Mouse (Mus musculus) hindbrain, embryonic 10.5 days (tissue): ENCODE results near the gene Ppp4r1. TPM values are rescaled to one million over a fixed set of nuclear protein-coding genes. Genes with fewer than 3 reads are reported as not detected.

ENCODE experiments used
- DNase-seq: peaks from one replicate; pipeline ENCODE4 v3.0.0-alpha.2; 2017; ENCODE audit warnings: low spot score
- H3K27ac ChIP-seq: fragments of 300-500 bp; sonication (generic); 2 replicates; pipeline ENCODE4 v1.5.1; 2016; ENCODE audit warnings: mild to moderate bottlenecking, moderate library complexity
- H3K27me3 ChIP-seq: fragments of 300-500 bp; sonication (generic); 2 replicates; pipeline ENCODE4 v1.6.1; 2016; ENCODE audit warnings: mild to moderate bottlenecking; ENCODE audit not compliant: poor library complexity, insufficient read depth, severe bottlenecking
- H3K36me3 ChIP-seq: fragments of 300-500 bp; sonication (generic); 2 replicates; pipeline ENCODE4 v1.6.1; 2016; ENCODE audit warnings: mild to moderate bottlenecking, moderate library complexity
- H3K4me1 ChIP-seq: fragments of 300-500 bp; sonication (generic); replicated peaks from 2 replicates; pipeline ENCODE4 v1.6.1; 2016; ENCODE audit warnings: mild to moderate bottlenecking
- H3K4me3 ChIP-seq: fragments of 300-500 bp; sonication (generic); 2 replicates; pipeline ENCODE4 v1.5.1; 2016; ENCODE audit warnings: mild to moderate bottlenecking, moderate library complexity
- H3K9me3 ChIP-seq: fragments of 300-500 bp; sonication (generic); 2 replicates; pipeline ENCODE4 v1.6.1; 2016; ENCODE audit warnings: mild to moderate bottlenecking, moderate library complexity
- WGBS: fragments of 180-500 bp; shearing (Covaris S2); methylation state at CpG from one replicate; pipeline ENCODE4 v1.1.7; 2016; 5-methylcytosine and 5-hydroxymethylcytosine counted together
- polyA plus RNA-seq: library from polyadenylated mRNA; unstranded; fragments of >200 nt; fragmentation: Nextera tagmentation; extraction: Ambion mirVana; gene quantifications from 2 replicates; pipeline ENCODE4 v1.2.1, GENCODE M21; 2016

Ppp4r1 gene
- polyA plus RNA-seq, 1 experiment from 2014 or later = 51.0 TPM

- H3K27ac ChIP-seq = no peak overlapping the region
- no peak overlapping the region for H3K4me3 ChIP-seq
- no peaks in the 10 kb centered on the region for H3K27me3 ChIP-seq
- WGBS = 90% methylated on average over 6 of the region's 6 CpGs
- peaks cover 91% of the 10 kb centered on the region for H3K36me3 ChIP-seq
- H3K4me1 ChIP-seq = no peaks in the 10 kb centered on the region
- no peak for DNase-seq
- H3K9me3 ChIP-seq = no peaks in the 10 kb centered on the region
These were observed 69.4 kb downstream of the Ppp4r1 start for GRCm38 (mm10) chr17:65851749-65852148.

GRCm38 (mm10) chr17:65853326-65853725 is 71.0 kb downstream of the Ppp4r1 start:
- Histone ChIP-seq H3K4me3 (no peak overlapping the region), H3K9me3 (no peaks in the 10 kb centered on the region), H3K36me3 (peaks cover 93% of the 10 kb centered on the region), H3K4me1 (no peaks in the 10 kb centered on the region), H3K27me3 (no peaks in the 10 kb centered on the region), H3K27ac (no peak overlapping the region)
- WGBS = 85% methylated on average over 6 of the region's 6 CpGs
- DNase-seq = no peak

GRCm38 (mm10) chr17:65854006-65854405 is 71.6 kb downstream of the Ppp4r1 start:
- Histone ChIP-seq H3K27ac (no peak overlapping the region), H3K4me1 (no peaks in the 10 kb centered on the region), H3K36me3 (peaks cover 94% of the 10 kb centered on the region), H3K27me3 (no peaks in the 10 kb centered on the region), H3K9me3 (no peaks in the 10 kb centered on the region), H3K4me3 (no peak overlapping the region)
- WGBS = 93% methylated on average over 4 of the region's 4 CpGs
- no peak for DNase-seq

GRCm38 (mm10) chr17:65857617-65858016 is 75.2 kb downstream of the Ppp4r1 start:
- no peaks in the 10 kb centered on the region for H3K9me3 ChIP-seq
- H3K4me1 ChIP-seq = no peaks in the 10 kb centered on the region
- H3K4me3 ChIP-seq = no peak overlapping the region
- WGBS = 90% methylated on average over 4 of the region's 4 CpGs
- no peak for DNase-seq
- H3K36me3 ChIP-seq = peaks cover 79% of the 10 kb centered on the region
- H3K27me3 ChIP-seq = no peaks in the 10 kb centered on the region
- H3K27ac ChIP-seq = no peak overlapping the region

- Histone ChIP-seq H3K4me1 (no peaks in the 10 kb centered on the region), H3K9me3 (no peaks in the 10 kb centered on the region), H3K27me3 (no peaks in the 10 kb centered on the region), H3K36me3 (peaks cover 62% of the 10 kb centered on the region), H3K27ac (no peak overlapping the region), H3K4me3 (no peak overlapping the region)
- peak; percentile 50 for DNase-seq
- WGBS = 61% methylated on average over 4 of the region's 4 CpGs
These were observed 80.2 kb downstream of the Ppp4r1 start for GRCm38 (mm10) chr17:65862579-65862978.

GRCm38 (mm10) chr17:65863830-65864229 is 81.5 kb downstream of the Ppp4r1 start:
- Histone ChIP-seq H3K27ac (no peak overlapping the region), H3K36me3 (peaks cover 51% of the 10 kb centered on the region), H3K27me3 (no peaks in the 10 kb centered on the region), H3K4me3 (no peak overlapping the region), H3K9me3 (no peaks in the 10 kb centered on the region), H3K4me1 (no peaks in the 10 kb centered on the region)
- DNase-seq = no peak
- 95% methylated on average over 12 of the region's 12 CpGs for WGBS

GRCm38 (mm10) chr17:65864742-65865141 is 82.4 kb downstream of the Ppp4r1 start:
- Histone ChIP-seq H3K36me3 (peaks cover 46% of the 10 kb centered on the region), H3K4me3 (no peak overlapping the region), H3K27ac (no peak overlapping the region)

GRCm38 (mm10) chr17:65865265-65865664 is 82.9 kb downstream of the Ppp4r1 start:
- Histone ChIP-seq H3K36me3 (peaks cover 46% of the 10 kb centered on the region), H3K27ac (no peak overlapping the region), H3K4me3 (no peak overlapping the region), H3K9me3 (no peaks in the 10 kb centered on the region), H3K27me3 (no peaks in the 10 kb centered on the region), H3K4me1 (no peaks in the 10 kb centered on the region)
- no peak for DNase-seq

More at GRCm38 (mm10) chr17:65864742-65865141, 82.4 kb downstream of the Ppp4r1 start:
- DNase-seq = no peak
- Histone ChIP-seq H3K9me3 (no peaks in the 10 kb centered on the region), H3K27me3 (no peaks in the 10 kb centered on the region), H3K4me1 (no peaks in the 10 kb centered on the region)
- 44% methylated on average over 4 of the region's 4 CpGs for WGBS

GRCm38 (mm10) chr17:65866201-65866600 is 83.8 kb downstream of the Ppp4r1 start:
- no peak for DNase-seq
- H3K4me3 ChIP-seq = no peak overlapping the region
- peaks cover 38% of the 10 kb centered on the region for H3K36me3 ChIP-seq
- H3K4me1 ChIP-seq = no peaks in the 10 kb centered on the region
- 91% methylated on average over 3 of the region's 3 CpGs for WGBS
- no peaks in the 10 kb centered on the region for H3K9me3 ChIP-seq
- H3K27ac ChIP-seq = no peak overlapping the region
- H3K27me3 ChIP-seq = no peaks in the 10 kb centered on the region

GRCm38 (mm10) chr17:65867996-65868395 is 85.6 kb downstream of the Ppp4r1 start:
- no peak overlapping the region for H3K4me3 ChIP-seq
- no peaks in the 10 kb centered on the region for H3K9me3 ChIP-seq
- no peak for DNase-seq
- peaks cover 28% of the 10 kb centered on the region for H3K36me3 ChIP-seq
- peaks cover 10% of the 10 kb centered on the region; the same call in 1 of the 2 replicates for H3K4me1 ChIP-seq
- WGBS = 93% methylated on average over 5 of the region's 5 CpGs
- no peaks in the 10 kb centered on the region for H3K27me3 ChIP-seq
- H3K27ac ChIP-seq = no peak overlapping the region

GRCm38 (mm10) chr17:65869720-65870119 is 87.3 kb downstream of the Ppp4r1 start:
- H3K4me3 ChIP-seq = no peak overlapping the region
- H3K27ac ChIP-seq = no peak overlapping the region
- WGBS = 91% methylated on average over 10 of the region's 10 CpGs
- peaks cover 17% of the 10 kb centered on the region for H3K36me3 ChIP-seq
- peaks cover 10% of the 10 kb centered on the region; the same call in 1 of the 2 replicates for H3K4me1 ChIP-seq
- no peaks in the 10 kb centered on the region for H3K27me3 ChIP-seq
- DNase-seq = no peak
- H3K9me3 ChIP-seq = no peaks in the 10 kb centered on the region

- Histone ChIP-seq H3K9me3 (no peaks in the 10 kb centered on the region), H3K27me3 (no peaks in the 10 kb centered on the region), H3K4me1 (peaks cover 10% of the 10 kb centered on the region; the same call in 1 of the 2 replicates), H3K27ac (no peak overlapping the region), H3K36me3 (peaks cover 17% of the 10 kb centered on the region), H3K4me3 (no peak overlapping the region)
- peak; percentile 78 for DNase-seq
- 42% methylated on average over 4 of the region's 4 CpGs for WGBS
These were observed 87.8 kb downstream of the Ppp4r1 start for GRCm38 (mm10) chr17:65870146-65870545.

- Histone ChIP-seq H3K9me3 (no peaks in the 10 kb centered on the region), H3K27ac (no peak overlapping the region), H3K4me1 (peaks cover 10% of the 10 kb centered on the region; the same call in 1 of the 2 replicates), H3K27me3 (no peaks in the 10 kb centered on the region), H3K36me3 (peaks cover 10% of the 10 kb centered on the region), H3K4me3 (no peak overlapping the region)
- WGBS = 62% methylated on average over 5 of the region's 5 CpGs
- no peak for DNase-seq
These were observed 89.3 kb downstream of the Ppp4r1 start for GRCm38 (mm10) chr17:65871641-65872041.

GRCm38 (mm10) chr17:65872051-65872450 is 89.7 kb downstream of the Ppp4r1 start:
- H3K4me1 ChIP-seq = peaks cover 10% of the 10 kb centered on the region; the same call in 1 of the 2 replicates
- no peaks in the 10 kb centered on the region for H3K27me3 ChIP-seq
- WGBS = 68% methylated on average over 6 of the region's 6 CpGs
- no peaks in the 10 kb centered on the region for H3K9me3 ChIP-seq
- peaks cover 6% of the 10 kb centered on the region for H3K36me3 ChIP-seq
- DNase-seq = no peak
- no peak overlapping the region for H3K4me3 ChIP-seq
- 0 out of 2 replicates have a peak overlapping the region, but pooled peaks have one; percentile 4 for H3K27ac ChIP-seq
